8 mouse cellular contexts compared by ENCODE assay signal in genomic region chr16:72027404-72028215, GRCm38 (mm10).
A peak's percentile ranks its signal among the peaks of the same experiment; 100 is the strongest.
DNase-seq lines count a peak whose midpoint lies in the region; ATAC-seq and TF ChIP-seq lines count a peak whose summit lies in the region.

No protein-coding gene starts in this region.

- WGBS in forebrain, embryonic 15.5 days = under 1% methylated on average over 27 of the region's 27 CpGs

- no peaks in the 10 kb centered on the region for H3K36me3 ChIP-seq in E14TG2a.4 (ENCODE audit: insufficient read depth, low read length)
- H3K36me3 ChIP-seq in forebrain, embryonic 15.5 days = no peaks in the 10 kb centered on the region

- H3K9ac ChIP-seq in forebrain, embryonic 15.5 days (replicated peaks) = peak overlapping the region; percentile 76

- H3K4me2 ChIP-seq in forebrain, embryonic 15.5 days (replicated peaks) = peak overlapping the region; percentile 83

- ATAC-seq in forebrain, embryonic 15.5 days (replicated peaks) = peak; percentile 91
- no peak for ATAC-seq in activated CD4-positive, CD25-positive, alpha-beta regulatory T cell, adult 4 months

- peak; percentile 10; the same call in 1 of the 2 replicates for TF ChIP-seq CTCF in E14TG2a.4 (conservative IDR thresholded peaks at IDR 0.05; ENCODE audit: low read length)

- peak overlapping the region; percentile 21 for H3K4me3 ChIP-seq in E14TG2a.4 (replicated peaks; ENCODE audit: low read length)
- peak overlapping the region; percentile 62 for H3K4me3 ChIP-seq in forebrain, embryonic 15.5 days

- H3K4me1 ChIP-seq in E14TG2a.4 (replicated peaks; ENCODE audit: low read depth, low read length) = peaks cover 20% of the 10 kb centered on the region
- peaks cover 17% of the 10 kb centered on the region for H3K4me1 ChIP-seq in forebrain, embryonic 15.5 days

- DNase-seq in cerebellum, postnatal 10 days = peak; percentile 30 to 32
- no peak for DNase-seq in cerebellum, adult 9-10 months
- peak; percentile 16 to 37 for DNase-seq in left cerebral cortex, postnatal 25 days (ENCODE audit: low spot score in 2 of 2)
- peak; percentile 70 for DNase-seq in retina, postnatal 1 day
- DNase-seq in thymus, adult 18-20 months = no peak

- no peaks in the 10 kb centered on the region for H3K9me3 ChIP-seq in E14TG2a.4 (ENCODE audit: low read length)
- no peaks in the 10 kb centered on the region for H3K9me3 ChIP-seq in forebrain, embryonic 15.5 days

- H3K27ac ChIP-seq in forebrain, embryonic 15.5 days (replicated peaks) = peak overlapping the region; percentile 85

- intact Hi-C loops in left cerebral cortex, postnatal 25 days (cut with DNase I) = no loop called here

- H3K27me3 ChIP-seq in E14TG2a.4 (ENCODE audit: insufficient read depth, low read length) = peaks cover 35% of the 10 kb centered on the region
- no peaks in the 10 kb centered on the region for H3K27me3 ChIP-seq in forebrain, embryonic 15.5 days

Comparison
In these comparisons a context has a peak if more than half of its experiments do, and no peak if none do; other contexts are left out.
1. DNase-seq: peak in cerebellum, postnatal 10 days (2 of 2), left cerebral cortex, postnatal 25 days (2 of 2) and retina, postnatal 1 day (single experiment); none in cerebellum, adult 9-10 months (single experiment) and thymus, adult 18-20 months (0 of 2).